Mouse (Mus musculus) embryonic facial prominence, embryonic 13.5 days (tissue): ENCODE measurements around the gene Armh3. TPM values are rescaled to one million over a fixed set of nuclear protein-coding genes. Genes with fewer than 3 reads are reported as not detected.

Experiments used
- ATAC-seq: fragments of 200-750 bp; cut with Nextera tagmentation; 2 replicates; pipeline ENCODE4 v1.8.0; 2017; ENCODE audit warnings: low read depth; ENCODE audit not compliant: insufficient number of reproducible peaks, insufficient read depth, low FRiP score, low TSS enrichment
- H3K27ac ChIP-seq: fragments of 300-500 bp; sonication (generic); 2 replicates; pipeline ENCODE4 v1.5.1; 2015; ENCODE audit warnings: moderate library complexity, mild to moderate bottlenecking, inconsistent platforms
- H3K27me3 ChIP-seq: fragments of 300-500 bp; sonication (generic); 2 replicates; pipeline ENCODE4 v1.6.1; 2015; ENCODE audit warnings: mild to moderate bottlenecking, inconsistent platforms
- H3K36me3 ChIP-seq: fragments of 300-500 bp; sonication (generic); 2 replicates; pipeline ENCODE4 v1.6.1; 2015; ENCODE audit warnings: mild to moderate bottlenecking, inconsistent platforms
- H3K4me1 ChIP-seq: fragments of 300-500 bp; sonication (generic); 2 replicates; pipeline ENCODE4 v1.6.1; 2015; ENCODE audit warnings: inconsistent platforms
- H3K4me2 ChIP-seq: fragments of 300-500 bp; sonication (generic); 2 replicates; pipeline ENCODE4 v1.6.1; 2015; ENCODE audit warnings: moderate library complexity, mild to moderate bottlenecking, inconsistent platforms
- H3K4me3 ChIP-seq: fragments of 300-500 bp; sonication (generic); 2 replicates; pipeline ENCODE4 v1.5.1; 2015; ENCODE audit warnings: mild to moderate bottlenecking, inconsistent platforms
- H3K9ac ChIP-seq: fragments of 300-500 bp; sonication (generic); 2 replicates; pipeline ENCODE4 v1.6.1; 2015; ENCODE audit warnings: mild to moderate bottlenecking, inconsistent platforms
- H3K9me3 ChIP-seq: fragments of 300-500 bp; sonication (generic); 2 replicates; pipeline ENCODE4 v1.6.1; 2016; ENCODE audit warnings: inconsistent platforms
- WGBS: fragments of 180-500 bp; shearing (Covaris S2); methylation state at CpG from one replicate; pipeline ENCODE4 v1.1.7; 2015; ENCODE audit warnings: mixed read lengths; 5-methylcytosine and 5-hydroxymethylcytosine counted together
- polyA plus RNA-seq: library from polyadenylated mRNA; unstranded; fragments of >200 nt; fragmentation: Nextera tagmentation; extraction: Ambion mirVana; gene quantifications from 2 replicates; pipeline ENCODE4 v1.2.1, GENCODE M21; 2015

The Armh3 gene
- polyA plus RNA-seq, 1 experiment from 2014 or later = 22.3 TPM

- Histone ChIP-seq H3K9me3 (no peaks in the 10 kb centered on the region), H3K4me3 (no peak overlapping the region), H3K27ac (no peak overlapping the region), H3K4me1 (no peaks in the 10 kb centered on the region; the same call in 1 of the 2 replicates), H3K4me2 (no peak overlapping the region), H3K27me3 (no peaks in the 10 kb centered on the region), H3K36me3 (peaks cover 33% of the 10 kb centered on the region), H3K9ac (no peak overlapping the region)
- no peak for ATAC-seq
- WGBS = 90% methylated on average over 7 of the region's 7 CpGs
Observed at GRCm38 (mm10) chr19:45956736-45957135, 41.6 kb downstream of the Armh3 start.

GRCm38 (mm10) chr19:45953286-45953685, 45.0 kb downstream of the Armh3 start:
- Histone ChIP-seq H3K27ac (no peak overlapping the region), H3K27me3 (no peaks in the 10 kb centered on the region), H3K4me2 (no peak overlapping the region), H3K4me3 (no peak overlapping the region), H3K36me3 (peaks cover 33% of the 10 kb centered on the region), H3K4me1 (no peaks in the 10 kb centered on the region), H3K9ac (no peak overlapping the region), H3K9me3 (no peaks in the 10 kb centered on the region)
- ATAC-seq = no peak
- 6% methylated on average over 3 of the region's 3 CpGs for WGBS

GRCm38 (mm10) chr19:45949236-45949635, 49.1 kb downstream of the Armh3 start:
- Histone ChIP-seq H3K9me3 (no peaks in the 10 kb centered on the region), H3K4me1 (no peaks in the 10 kb centered on the region), H3K27me3 (no peaks in the 10 kb centered on the region), H3K36me3 (peaks cover 52% of the 10 kb centered on the region), H3K9ac (no peak overlapping the region), H3K4me3 (no peak overlapping the region), H3K27ac (no peak overlapping the region), H3K4me2 (no peak overlapping the region)
- no peak for ATAC-seq
- WGBS = 85% methylated on average over 6 of the region's 6 CpGs

- no peak for ATAC-seq
- Histone ChIP-seq H3K9ac (no peak overlapping the region), H3K36me3 (peaks cover 58% of the 10 kb centered on the region), H3K9me3 (no peaks in the 10 kb centered on the region), H3K4me1 (no peaks in the 10 kb centered on the region), H3K27me3 (no peaks in the 10 kb centered on the region), H3K27ac (no peak overlapping the region), H3K4me3 (no peak overlapping the region), H3K4me2 (no peak overlapping the region)
- WGBS = 81% methylated on average over 2 of the region's 2 CpGs
Observed at GRCm38 (mm10) chr19:45947764-45948163, 50.5 kb downstream of the Armh3 start.

- Histone ChIP-seq H3K27me3 (no peaks in the 10 kb centered on the region), H3K27ac (no peak overlapping the region), H3K4me3 (no peak overlapping the region), H3K9me3 (no peaks in the 10 kb centered on the region), H3K4me1 (no peaks in the 10 kb centered on the region), H3K9ac (no peak overlapping the region), H3K4me2 (no peak overlapping the region), H3K36me3 (peaks cover 58% of the 10 kb centered on the region)
- no peak for ATAC-seq
- 93% methylated on average over 2 of the region's 2 CpGs for WGBS
Observed at GRCm38 (mm10) chr19:45947286-45947685, 51.0 kb downstream of the Armh3 start.

GRCm38 (mm10) chr19:45946541-45946940, 51.7 kb downstream of the Armh3 start:
- H3K9me3 ChIP-seq = no peaks in the 10 kb centered on the region
- no peaks in the 10 kb centered on the region for H3K4me1 ChIP-seq
- no peak overlapping the region for H3K9ac ChIP-seq
- ATAC-seq = no peak
- H3K27me3 ChIP-seq = no peaks in the 10 kb centered on the region
- 90% methylated on average over 9 of the region's 9 CpGs for WGBS
- peaks cover 58% of the 10 kb centered on the region for H3K36me3 ChIP-seq
- no peak overlapping the region for H3K4me2 ChIP-seq
- H3K4me3 ChIP-seq = no peak overlapping the region
- H3K27ac ChIP-seq = no peak overlapping the region

GRCm38 (mm10) chr19:45945986-45946385, 52.3 kb downstream of the Armh3 start:
- H3K4me2 ChIP-seq = no peak overlapping the region
- H3K27ac ChIP-seq = no peak overlapping the region
- peaks cover 58% of the 10 kb centered on the region for H3K36me3 ChIP-seq
- H3K4me1 ChIP-seq = no peaks in the 10 kb centered on the region
- H3K4me3 ChIP-seq = no peak overlapping the region
- H3K9me3 ChIP-seq = no peaks in the 10 kb centered on the region
- no peak overlapping the region for H3K9ac ChIP-seq
- no peak for ATAC-seq
- 93% methylated on average over 2 of the region's 2 CpGs for WGBS
- no peaks in the 10 kb centered on the region for H3K27me3 ChIP-seq

DNA sequence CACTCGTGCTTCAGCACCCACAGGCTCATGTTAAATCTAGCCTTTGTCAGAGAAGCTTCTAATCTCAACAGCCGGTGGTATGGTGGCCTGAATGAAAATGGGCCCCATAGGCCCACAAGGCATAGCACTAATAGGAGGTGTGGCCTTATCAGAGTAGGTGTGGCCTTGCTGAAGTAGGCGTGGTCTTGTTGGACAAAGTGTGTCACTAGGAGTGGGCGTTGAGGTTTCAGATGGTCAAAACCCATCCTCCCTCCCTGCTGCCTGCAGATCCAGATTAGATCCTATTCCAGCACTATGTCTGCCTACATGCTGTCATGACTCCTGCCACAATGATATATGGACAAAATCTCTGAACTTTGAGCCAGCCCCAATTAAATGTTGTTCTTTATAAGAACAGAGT, 54.5 kb downstream of the Armh3 start:
- Histone ChIP-seq H3K9ac (no peak overlapping the region), H3K27ac (no peak overlapping the region), H3K27me3 (no peaks in the 10 kb centered on the region), H3K4me1 (no peaks in the 10 kb centered on the region), H3K4me2 (no peak overlapping the region), H3K4me3 (no peak overlapping the region), H3K9me3 (no peaks in the 10 kb centered on the region), H3K36me3 (peaks cover 57% of the 10 kb centered on the region)
- ATAC-seq = no peak
- WGBS = 83% methylated on average over 4 of the region's 4 CpGs

GRCm38 (mm10) chr19:45938064-45938463, 60.2 kb downstream of the Armh3 start:
- Histone ChIP-seq H3K27me3 (no peaks in the 10 kb centered on the region), H3K4me1 (peaks cover 8% of the 10 kb centered on the region; the same call in 1 of the 2 replicates), H3K4me3 (no peak overlapping the region), H3K27ac (no peak overlapping the region), H3K4me2 (no peak overlapping the region), H3K9me3 (no peaks in the 10 kb centered on the region), H3K9ac (no peak overlapping the region), H3K36me3 (peaks cover 35% of the 10 kb centered on the region)
- WGBS = 36% methylated on average over 3 of the region's 3 CpGs
- no peak for ATAC-seq

- no peak overlapping the region for H3K4me3 ChIP-seq
- no peak overlapping the region for H3K9ac ChIP-seq
- no peaks in the 10 kb centered on the region for H3K27me3 ChIP-seq
- no peak overlapping the region for H3K4me2 ChIP-seq
- WGBS = 26% methylated on average over 9 of the region's 9 CpGs
- ATAC-seq = no peak
- H3K4me1 ChIP-seq = peaks cover 8% of the 10 kb centered on the region; the same call in 1 of the 2 replicates
- H3K9me3 ChIP-seq = no peaks in the 10 kb centered on the region
- no peak overlapping the region for H3K27ac ChIP-seq
- H3K36me3 ChIP-seq = peaks cover 40% of the 10 kb centered on the region
Observed at GRCm38 (mm10) chr19:45937530-45937929, 60.8 kb downstream of the Armh3 start.

- Histone ChIP-seq H3K36me3 (peaks cover 61% of the 10 kb centered on the region), H3K9ac (no peak overlapping the region), H3K9me3 (no peaks in the 10 kb centered on the region), H3K4me1 (no peaks in the 10 kb centered on the region), H3K4me2 (no peak overlapping the region), H3K27me3 (no peaks in the 10 kb centered on the region), H3K27ac (no peak overlapping the region), H3K4me3 (no peak overlapping the region)
- WGBS = 92% methylated on average over 5 of the region's 5 CpGs
- no peak for ATAC-seq
Observed at GRCm38 (mm10) chr19:45927236-45927635, 71.1 kb downstream of the Armh3 start.

- H3K4me2 ChIP-seq = no peak overlapping the region
- WGBS = 83% methylated on average over 8 of the region's 8 CpGs
- no peak overlapping the region for H3K27ac ChIP-seq
- peaks cover 53% of the 10 kb centered on the region for H3K36me3 ChIP-seq
- no peak for ATAC-seq
- H3K27me3 ChIP-seq = no peaks in the 10 kb centered on the region
- no peak overlapping the region for H3K4me3 ChIP-seq
- H3K9me3 ChIP-seq = no peaks in the 10 kb centered on the region
- no peak overlapping the region for H3K9ac ChIP-seq
- H3K4me1 ChIP-seq = no peaks in the 10 kb centered on the region
Observed at GRCm38 (mm10) chr19:45926342-45926741, 71.9 kb downstream of the Armh3 start.
